Mouse (Mus musculus) E14TG2a.4 (cell line): ENCODE measurements around the gene Chrm5.

Experiments used
- CTCF ChIP-seq: conservative IDR thresholded peaks from 2 replicates; pipeline ENCODE4 v1.5.1; 2014; ENCODE audit warnings: low read length
- NANOG ChIP-seq: IDR thresholded peaks from 2 replicates; pipeline ENCODE4 v1.6.1; 2014; ENCODE audit warnings: borderline replicate concordance, low read length, mixed read lengths
- POU5F1 ChIP-seq: IDR thresholded peaks from 2 replicates; pipeline ENCODE4 v1.6.1; 2014; ENCODE audit warnings: low read length, borderline replicate concordance

DNA sequence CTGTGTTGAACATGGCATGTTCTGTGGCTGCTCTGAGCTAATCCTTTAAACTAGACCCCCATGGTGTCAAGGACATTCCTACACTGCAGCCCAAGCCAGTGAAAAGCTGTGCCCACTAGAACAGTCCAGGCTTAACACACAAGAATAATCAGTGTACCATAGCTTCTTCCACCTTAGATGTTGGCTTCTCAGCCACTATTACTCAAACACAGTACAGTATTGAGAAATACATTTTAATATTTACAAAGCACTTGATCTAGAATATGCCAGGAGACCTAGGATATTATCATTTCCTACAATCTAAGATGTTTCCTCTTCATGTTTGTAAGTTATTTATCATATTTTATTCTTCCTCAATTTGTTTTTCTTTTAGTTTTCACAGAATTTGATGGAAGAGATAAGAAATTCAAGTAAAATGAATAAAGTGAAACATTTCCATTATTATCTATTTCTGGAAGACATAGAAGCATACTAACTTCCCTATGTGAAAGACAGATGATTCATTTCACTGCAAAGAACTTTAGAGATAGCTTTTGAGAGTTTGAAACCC lies 32.0 kb downstream of the Chrm5 start:
- no peak for TF ChIP-seq CTCF
- TF ChIP-seq NANOG, result no peak
- TF ChIP-seq POU5F1, result no peak
